Mouse (Mus musculus): ENCODE data around the gene Flt3l. TPM values are rescaled to one million over a fixed set of nuclear protein-coding genes. Genes with fewer than 3 reads are reported as not detected.

Flt3l gene
- polyA plus RNA-seq, 1 experiment from 2014 or later: 0.88 TPM

DNA sequence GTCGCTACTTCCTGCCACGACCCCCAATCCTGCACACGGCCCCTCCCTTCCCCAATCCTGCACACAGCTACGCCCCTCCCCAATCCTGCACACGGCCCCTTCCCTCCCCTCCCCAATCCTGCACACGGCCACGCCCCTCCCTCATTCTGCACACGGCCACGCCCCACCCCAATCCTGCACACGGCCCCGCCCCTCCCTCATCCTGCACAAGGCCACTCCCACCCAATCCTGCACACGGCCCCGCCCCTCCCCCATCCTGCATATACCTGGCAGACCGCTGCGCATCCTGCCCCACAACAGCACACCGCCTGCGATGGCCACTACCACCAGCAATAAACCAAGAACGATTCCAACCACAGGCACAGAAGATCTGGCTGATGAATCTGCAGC is 42.7 kb downstream of the Flt3l start:
- peak overlapping the region; percentile 90; the same call in 1 of the 2 replicates for H3K27ac ChIP-seq (replicated peaks)
- H3K27me3 ChIP-seq (replicated peaks): no peaks in the 10 kb centered on the region
- H3K4me1 ChIP-seq: peaks cover 28% of the 10 kb centered on the region
- ATAC-seq (ENCODE audit: extremely low read depth, insufficient number of reproducible peaks, low FRiP score, low TSS enrichment): no peak
- no peak overlapping the region for H3K4me2 ChIP-seq
- WGBS: 34% methylated on average over 15 of the region's 18 CpGs
- no peak overlapping the region for H3K4me3 ChIP-seq
- peaks cover 20% of the 10 kb centered on the region for H3K36me3 ChIP-seq
- no peak overlapping the region for H3K9ac ChIP-seq
- H3K9me3 ChIP-seq: no peaks in the 10 kb centered on the region

DNA sequence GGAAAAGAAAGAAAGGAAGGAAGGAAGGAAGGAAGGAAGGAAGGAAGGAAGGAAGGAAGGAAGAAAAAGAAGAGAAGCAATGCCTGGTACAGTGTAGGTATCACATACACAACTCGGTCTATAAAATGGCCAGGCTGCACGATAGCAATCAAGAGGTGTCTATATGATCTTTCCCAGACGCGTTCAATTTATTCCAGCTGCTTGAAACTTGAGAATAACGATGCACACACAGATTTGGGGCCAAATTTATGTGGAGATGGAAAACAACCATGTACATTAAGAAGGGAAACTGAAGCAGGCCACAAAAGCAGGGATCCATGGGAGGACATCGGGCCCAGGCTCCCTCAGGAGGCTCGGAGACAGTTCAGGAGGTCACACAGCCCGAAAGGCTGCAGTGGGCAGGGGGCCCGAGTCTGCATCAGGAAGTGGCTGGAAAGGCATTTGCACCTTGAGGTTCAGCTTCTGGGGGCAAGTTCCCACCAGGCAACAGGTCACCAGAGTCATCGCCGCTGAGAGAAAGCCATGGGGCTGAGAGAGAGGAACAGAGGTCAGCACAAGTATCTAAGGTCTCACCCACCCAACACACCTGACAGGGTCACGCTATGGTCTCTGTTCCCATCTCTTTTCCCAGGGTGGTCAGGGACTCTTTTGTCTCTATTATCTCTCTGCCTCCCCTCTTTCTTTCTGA is 43.3 kb downstream of the Flt3l start:
- Histone ChIP-seq H3K4me1 (peaks cover 28% of the 10 kb centered on the region), H3K4me2 (no peak overlapping the region), H3K9ac (peak overlapping the region; percentile 50; the same call in 1 of the 2 replicates), H3K9me3 (no peaks in the 10 kb centered on the region), H3K27ac (replicated peaks) (peak overlapping the region; percentile 90), H3K4me3 (no peak overlapping the region), H3K27me3 (replicated peaks) (no peaks in the 10 kb centered on the region), H3K36me3 (peaks cover 24% of the 10 kb centered on the region)
- 60% methylated on average over 12 of the region's 12 CpGs for WGBS
- ATAC-seq (ENCODE audit: extremely low read depth, insufficient number of reproducible peaks, low FRiP score, low TSS enrichment): no peak

DNA sequence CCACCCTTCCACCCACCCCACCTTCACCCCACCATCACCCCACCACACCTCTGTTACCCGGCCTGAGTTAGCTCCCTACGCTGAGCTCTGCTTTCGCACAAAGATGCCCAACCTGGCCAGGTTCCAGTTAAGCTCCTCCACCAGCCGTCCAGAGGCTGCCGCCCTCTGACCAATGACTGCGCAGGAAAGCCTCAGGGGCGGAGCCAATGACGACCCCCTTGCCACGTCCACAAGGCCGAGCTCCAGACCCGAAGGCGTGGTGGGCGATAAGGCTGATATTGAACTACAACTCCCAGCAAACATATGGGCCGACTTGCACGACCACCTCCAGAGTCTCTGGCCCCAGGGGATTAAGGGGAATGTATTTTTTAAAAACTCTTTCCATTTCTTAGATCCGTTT is 44.2 kb downstream of the Flt3l start, which contains the start of gene Rcn3:
TSS of gene Rcn3 (minus strand) at position 174 of the 400 bp plus-strand sequence.
- H3K27me3 ChIP-seq (replicated peaks): no peaks in the 10 kb centered on the region
- H3K4me2 ChIP-seq: peak within 1 kb of the TSS; percentile 71
- H3K36me3 ChIP-seq: peaks cover 30% of the 10 kb centered on the region
- under 1% methylated on average over 16 of the region's 16 CpGs for WGBS
- H3K27ac ChIP-seq (replicated peaks): peak within 1 kb of the TSS; percentile 90
- peak within 1 kb of the TSS; percentile 62 for H3K4me3 ChIP-seq
- peak within 1 kb of the TSS; percentile 91 for H3K9ac ChIP-seq
- ATAC-seq (ENCODE audit: extremely low read depth, insufficient number of reproducible peaks, low FRiP score, low TSS enrichment): peak; percentile 73
- H3K4me1 ChIP-seq: peaks cover 28% of the 10 kb centered on the region
- H3K9me3 ChIP-seq: no peaks in the 10 kb centered on the region

DNA sequence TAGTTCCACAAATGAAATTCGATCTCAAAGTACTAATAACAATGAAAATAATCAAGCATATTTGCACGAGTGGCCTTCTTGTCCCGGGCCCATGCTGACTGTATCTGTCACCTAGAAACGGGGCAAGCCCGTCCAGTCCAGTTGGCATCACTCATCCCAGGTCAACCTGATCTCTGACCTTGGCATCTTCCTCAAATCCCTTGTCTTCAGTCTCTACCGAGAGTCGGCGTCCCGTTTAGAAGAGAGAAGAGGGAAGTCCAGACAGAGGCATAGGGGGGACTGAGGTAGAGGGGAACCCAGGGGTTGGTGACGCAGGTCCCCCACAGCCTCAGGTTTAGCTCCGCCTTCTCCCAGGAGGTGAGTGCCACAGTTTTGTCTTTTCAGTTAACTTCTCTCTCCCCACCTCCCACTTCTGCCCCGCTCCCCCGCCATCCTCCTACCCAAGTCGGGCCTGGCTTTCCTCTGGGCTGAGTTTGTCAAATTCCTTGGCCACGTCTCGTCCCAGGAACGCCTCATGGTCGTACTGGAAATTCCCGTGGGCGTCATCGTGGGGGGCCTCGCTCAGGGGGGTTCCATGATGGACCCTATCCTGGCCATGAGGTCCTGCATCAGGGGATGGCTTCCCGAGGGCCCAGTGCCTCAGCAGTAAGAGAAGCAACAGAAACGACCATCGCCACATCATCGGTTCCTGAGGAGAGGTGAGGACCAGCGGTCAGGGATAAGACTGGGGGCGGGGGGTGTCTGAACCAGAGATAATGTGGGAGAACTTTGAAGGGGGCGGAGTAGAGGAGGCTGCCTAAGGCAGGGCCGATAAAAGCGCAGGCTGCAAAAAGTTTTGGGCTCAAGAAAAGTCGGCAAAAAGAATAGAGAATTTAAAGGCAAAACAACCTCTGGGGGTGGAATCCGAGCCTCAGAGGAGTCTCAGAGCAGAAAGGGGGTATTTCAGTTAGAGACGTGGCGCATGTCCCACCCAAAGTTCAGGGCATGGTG is 44.9 kb downstream of the Flt3l start:
- 9% methylated on average over 35 of the region's 35 CpGs for WGBS
- Histone ChIP-seq H3K9me3 (no peaks in the 10 kb centered on the region), H3K4me2 (peak overlapping the region; percentile 71), H3K4me3 (peak overlapping the region; percentile 62), H3K36me3 (peaks cover 38% of the 10 kb centered on the region), H3K4me1 (peaks cover 28% of the 10 kb centered on the region), H3K27ac (replicated peaks) (peak overlapping the region; percentile 90), H3K27me3 (replicated peaks) (no peaks in the 10 kb centered on the region), H3K9ac (peak overlapping the region; percentile 91)
- ATAC-seq (ENCODE audit: extremely low read depth, insufficient number of reproducible peaks, low FRiP score, low TSS enrichment): peak; percentile 48; the same call in 1 of the 2 replicates

DNA sequence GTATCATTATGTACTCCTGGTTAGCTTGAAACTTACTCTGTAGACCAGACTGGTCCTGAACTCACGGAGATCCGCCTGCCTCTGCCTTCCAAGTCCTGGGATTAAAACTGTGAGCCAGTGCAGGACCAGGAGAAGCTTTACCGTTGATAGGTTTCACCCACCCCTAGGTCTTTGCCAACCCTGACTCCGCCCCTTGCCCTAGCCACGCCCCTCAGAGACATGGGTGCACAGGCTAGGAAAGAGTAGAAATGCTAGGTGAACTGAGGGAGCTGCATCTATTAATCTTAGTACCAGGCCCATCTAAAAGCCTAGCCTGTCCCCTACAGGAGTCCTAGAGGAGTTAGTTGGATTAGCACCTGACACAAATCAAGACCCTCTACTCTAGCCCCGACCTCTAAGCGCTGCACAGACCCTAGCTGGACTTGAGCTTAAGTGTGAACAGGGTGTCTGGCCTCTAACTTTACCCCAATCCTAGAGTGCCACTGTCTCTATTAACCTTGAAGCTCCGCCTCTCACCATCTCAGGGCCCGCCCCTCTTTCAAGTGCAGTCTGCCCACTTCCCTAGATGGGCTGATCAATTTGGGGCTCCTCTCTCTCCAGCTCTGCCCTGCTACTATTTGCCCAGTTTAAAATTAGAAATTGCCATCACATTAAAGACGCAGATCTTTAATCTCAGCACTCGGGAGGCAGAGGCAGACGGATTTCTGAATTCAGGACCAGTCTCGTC is 45.8 kb downstream of the Flt3l start:
- H3K27me3 ChIP-seq (replicated peaks): no peaks in the 10 kb centered on the region
- WGBS: 74% methylated on average over 13 of the region's 13 CpGs
- peak overlapping the region; percentile 90 for H3K27ac ChIP-seq (replicated peaks)
- H3K4me2 ChIP-seq: peak overlapping the region; percentile 71
- no peaks in the 10 kb centered on the region for H3K9me3 ChIP-seq
- H3K36me3 ChIP-seq: peaks cover 47% of the 10 kb centered on the region
- H3K9ac ChIP-seq: peak overlapping the region; percentile 91
- H3K4me3 ChIP-seq: peak overlapping the region; percentile 62
- no peak for ATAC-seq (ENCODE audit: extremely low read depth, insufficient number of reproducible peaks, low FRiP score, low TSS enrichment)
- H3K4me1 ChIP-seq: peaks cover 28% of the 10 kb centered on the region

DNA sequence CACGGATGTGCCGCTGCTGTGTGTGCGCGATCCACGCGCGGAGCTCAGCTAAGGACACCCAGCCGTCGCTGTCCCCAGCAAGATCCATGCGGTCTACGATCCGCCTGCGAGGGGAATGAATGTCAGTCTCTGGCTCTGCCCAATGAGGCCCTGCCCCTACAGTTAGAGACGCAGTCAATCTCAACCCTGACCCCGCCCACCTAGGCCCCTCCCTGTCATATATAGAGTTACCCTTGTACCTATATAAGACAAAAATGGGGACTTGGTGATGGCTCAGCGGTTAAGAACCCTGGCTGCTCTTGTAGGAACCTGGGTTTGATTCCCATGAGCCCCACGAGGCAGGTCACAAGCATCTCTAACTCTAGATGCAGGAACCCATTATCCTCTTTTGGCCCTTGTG is 47.6 kb downstream of the Flt3l start:
- no peak overlapping the region for H3K4me3 ChIP-seq
- 90% methylated on average over 17 of the region's 17 CpGs for WGBS
- H3K36me3 ChIP-seq: peaks cover 65% of the 10 kb centered on the region
- H3K9ac ChIP-seq: no peak overlapping the region
- peaks cover 27% of the 10 kb centered on the region for H3K4me1 ChIP-seq
- H3K4me2 ChIP-seq: no peak overlapping the region
- no peaks in the 10 kb centered on the region for H3K9me3 ChIP-seq
- no peak overlapping the region for H3K27ac ChIP-seq (replicated peaks)
- H3K27me3 ChIP-seq (replicated peaks): no peaks in the 10 kb centered on the region
- no peak for ATAC-seq (ENCODE audit: extremely low read depth, insufficient number of reproducible peaks, low FRiP score, low TSS enrichment)

DNA sequence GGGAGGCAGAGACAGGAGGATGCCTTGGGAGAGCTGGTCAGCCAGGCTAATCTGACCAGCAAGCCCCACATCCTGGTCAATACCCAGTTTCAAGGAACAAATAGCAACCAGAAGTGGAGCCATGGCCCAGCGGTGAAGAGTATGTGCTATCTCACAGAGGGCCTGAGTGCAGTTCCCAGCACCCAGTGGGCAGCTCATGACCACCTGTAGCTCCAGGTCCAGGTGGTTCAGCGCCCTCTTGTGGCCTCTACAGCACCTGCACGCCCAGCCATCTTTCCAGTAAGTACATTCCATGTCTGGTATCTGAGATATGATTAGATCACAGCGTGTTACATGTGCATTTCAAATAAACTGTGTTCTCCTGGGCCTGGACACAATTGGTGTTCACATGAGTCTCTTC is 50.1 kb downstream of the Flt3l start:
- no peak for ATAC-seq (ENCODE audit: extremely low read depth, insufficient number of reproducible peaks, low FRiP score, low TSS enrichment)
- H3K4me3 ChIP-seq: no peak overlapping the region
- 76% methylated on average over 4 of the region's 4 CpGs for WGBS
- H3K36me3 ChIP-seq: peaks cover 83% of the 10 kb centered on the region
- H3K9me3 ChIP-seq: no peaks in the 10 kb centered on the region
- H3K4me1 ChIP-seq: peaks cover 21% of the 10 kb centered on the region
- no peaks in the 10 kb centered on the region for H3K27me3 ChIP-seq (replicated peaks)
- H3K9ac ChIP-seq: no peak overlapping the region
- no peak overlapping the region for H3K4me2 ChIP-seq
- H3K27ac ChIP-seq (replicated peaks): no peak overlapping the region

DNA sequence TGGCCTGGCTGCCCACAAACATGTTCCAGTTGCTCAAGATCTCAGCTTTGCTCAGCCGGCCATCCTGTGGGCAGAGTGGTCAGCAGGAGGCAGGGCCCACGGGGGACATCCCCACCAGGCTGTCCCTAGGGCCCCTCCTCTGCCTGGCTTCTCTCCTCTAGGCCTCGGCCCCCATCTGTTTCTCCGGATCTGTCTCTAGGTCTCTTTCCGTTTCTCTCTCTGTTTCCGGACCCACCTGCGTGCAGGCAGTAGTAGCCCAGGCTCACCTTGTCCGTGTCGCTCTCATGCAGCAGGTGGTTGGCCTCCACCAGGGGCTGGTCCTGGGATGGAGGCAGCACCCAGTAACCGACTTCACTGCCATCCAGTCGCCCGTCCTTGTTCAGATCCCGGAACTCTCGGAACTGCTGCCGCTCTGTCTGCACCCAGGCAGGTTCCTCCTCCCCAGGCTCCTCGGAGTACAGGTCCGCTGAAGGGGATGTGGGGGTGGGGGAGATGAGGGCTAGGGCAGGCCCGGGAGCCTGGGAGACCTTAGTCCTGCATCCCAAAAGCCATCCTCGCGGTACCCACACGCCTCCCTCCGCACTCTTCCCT is 52.8 kb downstream of the Flt3l start:
- H3K36me3 ChIP-seq: peaks cover 70% of the 10 kb centered on the region
- peaks cover 11% of the 10 kb centered on the region; the same call in 1 of the 2 replicates for H3K4me1 ChIP-seq
- H3K9me3 ChIP-seq: no peaks in the 10 kb centered on the region
- no peak overlapping the region for H3K4me3 ChIP-seq
- ATAC-seq (ENCODE audit: extremely low read depth, insufficient number of reproducible peaks, low FRiP score, low TSS enrichment): no peak
- H3K4me2 ChIP-seq: no peak overlapping the region
- 0 out of 2 replicates have a peak overlapping the region, but pooled peaks have one; percentile 17 for H3K9ac ChIP-seq
- no peak overlapping the region for H3K27ac ChIP-seq (replicated peaks)
- H3K27me3 ChIP-seq (replicated peaks): no peaks in the 10 kb centered on the region
- WGBS: 80% methylated on average over 22 of the region's 22 CpGs

DNA sequence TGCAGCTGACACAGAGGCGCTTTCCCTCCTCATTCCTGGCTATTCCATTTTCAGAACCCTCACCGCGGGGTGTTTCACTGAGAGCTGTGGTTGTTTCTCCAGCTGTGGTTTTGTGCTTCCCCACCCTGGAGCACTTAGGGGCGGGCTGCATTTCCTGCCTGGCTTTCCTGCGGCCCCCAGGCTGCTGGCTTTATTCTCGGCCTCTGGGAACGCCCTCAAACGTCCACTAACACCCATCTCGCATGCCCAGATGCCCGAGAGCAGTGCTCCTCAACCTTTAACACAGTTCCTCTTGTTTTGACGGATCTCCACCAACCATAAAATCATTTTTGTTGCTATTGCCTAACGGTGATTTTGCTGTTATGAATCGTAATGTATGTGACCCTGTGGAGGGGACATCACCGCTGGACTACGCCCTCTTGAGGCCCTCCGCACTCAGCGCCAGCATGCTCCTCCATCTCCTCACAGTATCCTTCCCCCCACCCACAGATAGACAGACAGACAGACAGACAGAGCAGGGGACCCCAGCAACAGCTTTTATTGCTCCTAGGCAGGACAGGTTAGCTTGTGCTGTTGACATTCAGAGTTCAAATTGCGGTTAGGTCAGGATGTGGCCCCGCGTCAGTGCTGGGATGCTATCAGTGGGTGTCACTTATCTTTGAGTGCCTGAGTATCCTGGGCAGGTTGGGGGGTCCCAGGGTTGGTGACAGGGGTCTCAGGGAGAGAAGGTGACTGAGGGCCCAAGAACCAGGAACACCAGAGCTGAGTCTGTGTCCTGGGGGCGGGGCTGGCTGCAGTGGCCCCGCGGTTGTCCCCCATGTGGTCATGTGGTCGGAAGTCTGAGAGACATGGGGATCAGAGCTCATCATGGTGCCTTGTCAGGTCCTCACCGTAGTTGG is 53.6 kb downstream of the Flt3l start:
- Histone ChIP-seq H3K9ac (0 out of 2 replicates have a peak overlapping the region, but pooled peaks have one; percentile 21), H3K4me1 (peaks cover 11% of the 10 kb centered on the region; the same call in 1 of the 2 replicates), H3K9me3 (no peaks in the 10 kb centered on the region), H3K27ac (replicated peaks) (peak overlapping the region; percentile 52), H3K4me2 (peak overlapping the region; percentile 27), H3K4me3 (no peak overlapping the region), H3K27me3 (replicated peaks) (no peaks in the 10 kb centered on the region), H3K36me3 (peaks cover 69% of the 10 kb centered on the region)
- WGBS: 57% methylated on average over 25 of the region's 25 CpGs
- no peak; the same call in 1 of the 2 replicates for ATAC-seq (ENCODE audit: extremely low read depth, insufficient number of reproducible peaks, low FRiP score, low TSS enrichment)

DNA sequence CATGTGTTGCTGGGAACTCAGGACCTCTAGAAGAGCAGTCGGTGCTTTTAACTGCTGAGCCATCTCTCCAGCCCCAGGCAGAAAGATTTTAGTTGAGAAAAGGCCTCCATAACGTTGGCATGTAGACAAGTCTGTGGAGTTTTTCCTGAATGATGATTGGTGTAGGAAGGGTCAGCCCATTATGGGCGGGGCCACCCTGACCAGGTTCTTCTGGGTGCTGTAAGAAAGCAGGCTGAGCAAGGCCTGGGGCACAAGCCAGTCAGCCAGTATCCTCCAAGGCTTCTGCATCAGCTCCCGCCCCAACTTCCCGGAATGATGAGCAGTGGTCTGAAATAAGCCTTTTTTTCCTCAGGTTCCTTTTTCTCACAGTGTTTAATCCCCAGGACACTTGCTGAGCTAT is 55.2 kb downstream of the Flt3l start:
- H3K36me3 ChIP-seq: peaks cover 69% of the 10 kb centered on the region
- no peak overlapping the region for H3K4me2 ChIP-seq
- no peaks in the 10 kb centered on the region for H3K27me3 ChIP-seq (replicated peaks)
- H3K9ac ChIP-seq: no peak overlapping the region
- ATAC-seq (ENCODE audit: extremely low read depth, insufficient number of reproducible peaks, low FRiP score, low TSS enrichment): no peak
- no peak overlapping the region for H3K27ac ChIP-seq (replicated peaks)
- peaks cover 14% of the 10 kb centered on the region for H3K4me1 ChIP-seq
- H3K9me3 ChIP-seq: no peaks in the 10 kb centered on the region
- H3K4me3 ChIP-seq: no peak overlapping the region
- 43% methylated on average over 5 of the region's 5 CpGs for WGBS
